Mouse (Mus musculus): ENCODE measurements at regions not wholly inside any gene's neighbourhood (a gene's known extent, or its start where the extent isn't known, plus 50 kb on each side); places are given as distances from the start of the nearest gene placed in this dataset.
"Not testable (repeated sequence)": the region's sequence is repeated elsewhere in the genome, so short reads cannot be mapped to it uniquely, and the experiment has no call there.

GRCm38 (mm10) chr4:21464456-21464855, 221.3 kb downstream of the Prdm13 start:
- Histone ChIP-seq H3K4me2 (no peak overlapping the region), H3K27ac (no peak overlapping the region), H3K9me3 (no peaks in the 10 kb centered on the region), H3K9ac (no peak overlapping the region), H3K4me1 (no peaks in the 10 kb centered on the region), H3K36me3 (no peaks in the 10 kb centered on the region), H3K27me3 (no peaks in the 10 kb centered on the region), H3K4me3 (no peak overlapping the region)
- WGBS, result 80% methylated on average over 2 of the region's 2 CpGs
- no peak for ATAC-seq (ENCODE audit: borderline replicate concordance, extremely low read depth, low FRiP score, low TSS enrichment)

- H3K9me3 ChIP-seq, result no peaks in the 10 kb centered on the region
- no peak overlapping the region for H3K4me2 ChIP-seq
- H3K36me3 ChIP-seq, result no peaks in the 10 kb centered on the region
- no peak overlapping the region for H3K9ac ChIP-seq
- no peaks in the 10 kb centered on the region for H3K27me3 ChIP-seq
- no peak overlapping the region for H3K27ac ChIP-seq
- 0 out of 2 replicates have a peak, but pooled peaks have one; percentile 31 for ATAC-seq (ENCODE audit: borderline replicate concordance, extremely low read depth, low FRiP score, low TSS enrichment)
- H3K4me3 ChIP-seq, result no peak overlapping the region
- no peaks in the 10 kb centered on the region for H3K4me1 ChIP-seq
Measured at GRCm38 (mm10) chr4:21441274-21441673, 244.5 kb downstream of the Prdm13 start.

DNA sequence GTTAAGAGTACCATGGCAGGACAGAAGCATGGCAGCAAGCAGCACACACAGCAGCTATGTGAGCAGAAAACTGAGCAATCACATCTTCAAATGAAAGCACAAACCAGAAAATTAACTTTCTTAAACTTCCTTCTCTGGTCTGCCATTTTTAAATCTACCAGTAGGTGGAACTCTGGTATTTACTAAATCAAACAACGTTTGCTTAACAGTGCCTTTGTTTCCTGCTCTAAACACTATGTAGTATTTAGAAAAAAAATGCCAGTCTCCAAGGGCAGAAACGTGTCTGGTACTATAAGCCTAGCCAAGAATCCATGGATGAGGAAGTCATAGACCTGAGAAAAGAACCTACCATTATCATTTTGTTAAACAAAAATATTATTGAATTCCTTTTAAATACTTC, 249.1 kb downstream of the Prdm13 start:
- H3K4me3 ChIP-seq, result no peak overlapping the region
- H3K4me1 ChIP-seq, result no peaks in the 10 kb centered on the region
- WGBS, result 13% methylated on average over 2 of the region's 2 CpGs
- H3K27me3 ChIP-seq, result no peaks in the 10 kb centered on the region
- no peaks in the 10 kb centered on the region for H3K9me3 ChIP-seq
- H3K27ac ChIP-seq, result no peak overlapping the region
- H3K9ac ChIP-seq, result no peak overlapping the region
- H3K36me3 ChIP-seq, result no peaks in the 10 kb centered on the region
- no peak for ATAC-seq (ENCODE audit: borderline replicate concordance, extremely low read depth, low FRiP score, low TSS enrichment)
- H3K4me2 ChIP-seq, result no peak overlapping the region

DNA sequence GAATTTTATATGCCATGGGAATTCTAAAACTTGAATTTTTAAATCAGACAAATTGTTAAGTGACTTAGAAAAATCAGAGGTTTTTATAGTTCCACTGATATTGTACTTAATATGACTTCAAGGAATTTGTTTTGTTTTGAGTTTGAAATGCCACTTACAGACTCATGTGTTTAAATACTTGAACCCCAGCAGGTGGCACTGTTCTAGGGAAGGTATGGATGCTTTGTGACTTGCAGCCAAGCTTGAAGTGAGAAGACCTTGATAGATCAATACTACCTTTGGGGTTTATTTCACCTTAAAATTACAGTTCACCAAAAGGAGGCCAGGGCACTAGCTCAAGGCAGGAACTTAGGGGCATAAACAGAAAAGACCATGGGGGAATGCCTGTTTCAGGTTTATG, 277.9 kb downstream of the Prdm13 start:
- H3K36me3 ChIP-seq, result no peaks in the 10 kb centered on the region
- H3K27me3 ChIP-seq, result no peaks in the 10 kb centered on the region
- no peak overlapping the region for H3K9ac ChIP-seq
- no peak for ATAC-seq (ENCODE audit: borderline replicate concordance, extremely low read depth, low FRiP score, low TSS enrichment)
- no peak overlapping the region for H3K27ac ChIP-seq
- H3K4me1 ChIP-seq, result no peaks in the 10 kb centered on the region
- H3K4me3 ChIP-seq, result no peak overlapping the region
- H3K9me3 ChIP-seq, result no peaks in the 10 kb centered on the region
- H3K4me2 ChIP-seq, result no peak overlapping the region

DNA sequence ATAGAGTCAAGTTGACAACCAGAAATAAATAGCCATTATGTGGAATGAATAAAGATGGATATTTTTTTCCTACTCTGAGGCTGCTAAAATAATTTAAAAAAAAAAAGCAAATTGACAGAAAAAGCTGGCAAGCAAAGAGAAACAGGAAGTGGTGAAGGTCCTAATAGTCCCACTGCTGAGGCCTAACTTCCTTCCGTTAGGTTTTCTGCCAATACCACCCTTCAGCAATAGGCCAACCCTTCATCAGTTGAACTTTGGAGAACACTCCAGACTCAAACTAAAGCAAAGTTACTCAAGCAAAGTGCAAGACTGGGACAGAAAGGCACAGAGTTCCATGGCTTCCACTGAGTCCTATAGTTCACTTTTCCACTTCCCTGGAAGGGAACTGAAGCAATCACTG, 316.4 kb downstream of the Prdm13 start:
- Histone ChIP-seq H3K27ac (no peak overlapping the region), H3K4me3 (no peak overlapping the region), H3K9ac (no peak overlapping the region), H3K4me2 (no peak overlapping the region), H3K36me3 (no peaks in the 10 kb centered on the region), H3K4me1 (no peaks in the 10 kb centered on the region), H3K27me3 (no peaks in the 10 kb centered on the region), H3K9me3 (no peaks in the 10 kb centered on the region)
- ATAC-seq (ENCODE audit: borderline replicate concordance, extremely low read depth, low FRiP score, low TSS enrichment), result no peak
- WGBS, result 83% methylated on average over 1 of the region's 1 CpGs

- ATAC-seq (ENCODE audit: borderline replicate concordance, extremely low read depth, low FRiP score, low TSS enrichment), result no peak
Measured at GRCm38 (mm10) chr4:21368234-21369021, 317.3 kb downstream of the Prdm13 start.

GRCm38 (mm10) chr4:21321769-21322168, 364.0 kb downstream of the Prdm13 start:
- H3K4me3 ChIP-seq, result no peak overlapping the region
- no peaks in the 10 kb centered on the region for H3K36me3 ChIP-seq
- WGBS, result 43% methylated on average over 1 of the region's 1 CpGs
- no peak overlapping the region for H3K9ac ChIP-seq
- no peak for ATAC-seq (ENCODE audit: borderline replicate concordance, extremely low read depth, low FRiP score, low TSS enrichment)
- no peak overlapping the region for H3K4me2 ChIP-seq
- no peaks in the 10 kb centered on the region for H3K9me3 ChIP-seq
- H3K4me1 ChIP-seq, result no peaks in the 10 kb centered on the region
- H3K27ac ChIP-seq, result no peak overlapping the region
- H3K27me3 ChIP-seq, result no peaks in the 10 kb centered on the region

More at GRCm38 (mm10) chr4:21368234-21369021, 317.3 kb downstream of the Prdm13 start:
- H3K4me2 ChIP-seq, result no peak overlapping the region
- WGBS, result 65% methylated on average over 11 of the region's 11 CpGs
- H3K36me3 ChIP-seq, result no peaks in the 10 kb centered on the region
- no peak overlapping the region for H3K27ac ChIP-seq
- H3K4me1 ChIP-seq, result no peaks in the 10 kb centered on the region
- H3K4me3 ChIP-seq, result no peak overlapping the region
- no peaks in the 10 kb centered on the region for H3K27me3 ChIP-seq
- H3K9ac ChIP-seq, result no peak overlapping the region
- H3K9me3 ChIP-seq, result no peaks in the 10 kb centered on the region

DNA sequence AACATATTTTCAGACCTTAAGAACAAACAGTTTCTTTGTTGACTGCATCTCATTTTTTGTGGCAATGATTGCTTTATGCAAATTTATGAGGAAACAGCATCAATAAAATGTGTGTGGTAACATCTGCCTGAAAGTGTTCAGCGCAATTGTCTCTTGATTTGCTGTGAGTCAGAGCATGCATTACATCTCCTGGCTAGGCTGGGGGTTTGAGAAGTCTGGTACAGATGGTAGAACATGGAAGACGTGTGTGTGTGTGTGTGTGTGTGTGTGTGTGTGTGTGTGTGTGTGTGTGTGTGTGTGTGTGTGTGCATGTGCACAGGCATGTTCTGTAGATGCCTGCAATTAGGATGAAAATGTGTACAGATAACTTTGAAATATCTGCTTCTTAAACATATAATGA, 376.5 kb downstream of the Prdm13 start:
- WGBS, result 61% methylated on average over 2 of the region's 2 CpGs

GRCm38 (mm10) chr4:21307476-21308011, 378.2 kb downstream of the Prdm13 start:
- no peaks in the 10 kb centered on the region for H3K36me3 ChIP-seq
- no peak overlapping the region for H3K27ac ChIP-seq
- no peaks in the 10 kb centered on the region for H3K4me1 ChIP-seq
- no peak overlapping the region for H3K9ac ChIP-seq
- ATAC-seq (ENCODE audit: borderline replicate concordance, extremely low read depth, low FRiP score, low TSS enrichment), result no peak
- H3K4me2 ChIP-seq, result no peak overlapping the region
- H3K9me3 ChIP-seq, result no peaks in the 10 kb centered on the region
- H3K4me3 ChIP-seq, result no peak overlapping the region
- WGBS, result 75% methylated on average over 3 of the region's 3 CpGs
- H3K27me3 ChIP-seq, result no peaks in the 10 kb centered on the region

More for the DNA sequence above, 376.5 kb downstream of the Prdm13 start:
- H3K4me2 ChIP-seq; H3K36me3 ChIP-seq; H3K9ac ChIP-seq; H3K9me3 ChIP-seq; H3K4me1 ChIP-seq; ATAC-seq (ENCODE audit: borderline replicate concordance, extremely low read depth, low FRiP score, low TSS enrichment); H3K4me3 ChIP-seq; H3K27me3 ChIP-seq; H3K27ac ChIP-seq: not testable (repeated sequence)

DNA sequence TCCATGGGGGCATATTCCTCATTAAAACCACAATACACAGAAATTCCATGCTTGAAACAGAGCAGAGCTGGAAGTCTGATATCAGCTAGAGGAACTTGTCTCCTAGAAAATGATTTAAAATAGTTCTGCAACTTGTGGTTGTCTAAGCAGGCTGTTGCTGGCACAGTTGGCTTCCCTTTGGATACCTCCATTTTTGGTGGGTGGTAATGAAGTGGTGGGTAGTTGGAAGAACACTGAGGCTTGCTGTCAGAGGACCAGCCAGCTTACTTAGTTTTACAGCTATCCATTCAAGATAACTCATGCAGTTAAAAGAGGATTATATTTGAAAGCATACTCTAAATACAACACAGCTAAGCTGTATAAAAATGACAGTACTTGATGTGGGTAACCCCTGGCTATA, 385.6 kb downstream of the Prdm13 start:
- no peak overlapping the region for H3K4me2 ChIP-seq
- no peak overlapping the region for H3K9ac ChIP-seq
- no peak for ATAC-seq (ENCODE audit: borderline replicate concordance, extremely low read depth, low FRiP score, low TSS enrichment)

DNA sequence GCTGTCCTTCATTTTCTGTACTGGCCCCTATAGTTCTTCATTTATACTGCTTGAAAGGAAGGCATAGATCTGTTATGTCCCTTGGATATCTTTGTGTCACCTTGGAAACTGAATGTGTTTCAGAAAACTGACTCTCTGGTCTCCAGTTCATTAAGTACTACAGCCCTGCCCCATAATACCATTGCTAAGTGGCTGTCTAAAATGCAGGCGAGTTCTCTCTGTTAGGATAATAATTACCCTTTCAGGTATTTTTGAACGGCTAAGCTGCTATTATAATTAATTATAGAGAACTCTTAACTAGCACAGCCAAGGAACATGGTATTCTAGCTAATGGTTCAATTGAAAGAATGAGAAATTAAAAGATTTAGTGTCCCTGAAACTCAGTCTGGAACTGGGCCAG, 418.5 kb downstream of the Prdm13 start:
- H3K27me3 ChIP-seq, result no peaks in the 10 kb centered on the region
- no peak overlapping the region for H3K4me3 ChIP-seq
- no peak overlapping the region for H3K9ac ChIP-seq
- ATAC-seq (ENCODE audit: borderline replicate concordance, extremely low read depth, low FRiP score, low TSS enrichment), result no peak
- no peaks in the 10 kb centered on the region for H3K36me3 ChIP-seq
- WGBS, result 70% methylated on average over 2 of the region's 2 CpGs
- H3K4me1 ChIP-seq, result no peaks in the 10 kb centered on the region
- H3K9me3 ChIP-seq, result no peaks in the 10 kb centered on the region
- no peak overlapping the region for H3K27ac ChIP-seq
- no peak overlapping the region for H3K4me2 ChIP-seq

More for the DNA sequence above, 385.6 kb downstream of the Prdm13 start:
- H3K27me3 ChIP-seq, result no peaks in the 10 kb centered on the region
- H3K4me3 ChIP-seq, result no peak overlapping the region
- H3K9me3 ChIP-seq, result no peaks in the 10 kb centered on the region
- H3K4me1 ChIP-seq, result no peaks in the 10 kb centered on the region
- no peaks in the 10 kb centered on the region for H3K36me3 ChIP-seq
- H3K27ac ChIP-seq, result no peak overlapping the region

DNA sequence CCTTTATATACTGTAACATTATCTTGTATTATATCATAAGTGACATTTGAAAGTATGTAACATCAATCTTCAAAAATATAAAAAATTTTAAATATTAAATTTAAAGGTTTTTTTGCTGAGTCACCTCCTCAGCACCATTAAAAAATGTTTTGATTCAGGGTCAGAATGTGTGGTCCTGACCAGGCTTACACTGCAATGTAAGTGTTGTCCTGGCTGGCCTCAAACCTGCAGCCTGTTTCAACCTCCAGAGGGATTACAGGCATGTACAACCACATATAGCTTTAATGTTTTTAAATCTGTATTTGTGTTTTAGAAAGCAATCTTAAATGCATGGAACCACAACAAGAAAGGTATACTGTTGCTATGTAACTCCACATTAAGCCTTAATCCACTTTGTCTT, 418.9 kb downstream of the Prdm13 start:
- no peak overlapping the region for H3K4me3 ChIP-seq
- H3K36me3 ChIP-seq, result no peaks in the 10 kb centered on the region
- no peaks in the 10 kb centered on the region for H3K9me3 ChIP-seq
- no peaks in the 10 kb centered on the region for H3K4me1 ChIP-seq
- H3K27me3 ChIP-seq, result no peaks in the 10 kb centered on the region
- no peak overlapping the region for H3K9ac ChIP-seq
- no peak overlapping the region for H3K4me2 ChIP-seq
- H3K27ac ChIP-seq, result no peak overlapping the region
- no peak for ATAC-seq (ENCODE audit: borderline replicate concordance, extremely low read depth, low FRiP score, low TSS enrichment)

- Histone ChIP-seq H3K4me3 (no peak overlapping the region), H3K36me3 (no peaks in the 10 kb centered on the region), H3K4me2 (no peak overlapping the region), H3K27me3 (no peaks in the 10 kb centered on the region), H3K9me3 (no peaks in the 10 kb centered on the region), H3K4me1 (no peaks in the 10 kb centered on the region), H3K9ac (no peak overlapping the region), H3K27ac (no peak overlapping the region)
- no peak for ATAC-seq (ENCODE audit: borderline replicate concordance, extremely low read depth, low FRiP score, low TSS enrichment)
- 65% methylated on average over 2 of the region's 2 CpGs for WGBS
Measured at GRCm38 (mm10) chr4:21250396-21250795, 435.4 kb downstream of the Prdm13 start.
